Mouse (Mus musculus): Measurements from ENCODE around the gene Man1c1.

Man1c1 gene

DNA sequence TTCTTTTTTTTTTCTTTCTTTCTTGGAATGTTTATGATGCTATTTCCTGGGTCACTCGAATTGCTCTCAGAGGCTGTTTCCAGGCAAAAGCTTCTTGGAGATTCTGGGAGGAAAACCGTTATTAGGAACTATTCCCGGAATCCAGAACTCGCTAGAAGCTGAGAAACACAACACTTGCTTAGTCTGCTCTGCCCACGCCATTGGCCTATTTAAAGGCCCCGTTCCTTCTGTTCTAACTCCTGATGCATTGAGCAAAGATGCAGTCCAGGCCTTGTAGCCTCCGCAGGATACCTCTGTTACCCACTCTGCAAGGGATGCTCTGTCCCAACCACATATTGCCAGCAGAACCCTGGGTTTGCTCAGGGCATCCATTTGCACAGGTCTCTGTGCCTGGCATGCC is 103.3 kb downstream of the Man1c1 start:
- DNase-seq, result no peak

- no peak for DNase-seq
Measured at GRCm38 (mm10) chr4:134600060-134600459, 104.0 kb downstream of the Man1c1 start.

DNA sequence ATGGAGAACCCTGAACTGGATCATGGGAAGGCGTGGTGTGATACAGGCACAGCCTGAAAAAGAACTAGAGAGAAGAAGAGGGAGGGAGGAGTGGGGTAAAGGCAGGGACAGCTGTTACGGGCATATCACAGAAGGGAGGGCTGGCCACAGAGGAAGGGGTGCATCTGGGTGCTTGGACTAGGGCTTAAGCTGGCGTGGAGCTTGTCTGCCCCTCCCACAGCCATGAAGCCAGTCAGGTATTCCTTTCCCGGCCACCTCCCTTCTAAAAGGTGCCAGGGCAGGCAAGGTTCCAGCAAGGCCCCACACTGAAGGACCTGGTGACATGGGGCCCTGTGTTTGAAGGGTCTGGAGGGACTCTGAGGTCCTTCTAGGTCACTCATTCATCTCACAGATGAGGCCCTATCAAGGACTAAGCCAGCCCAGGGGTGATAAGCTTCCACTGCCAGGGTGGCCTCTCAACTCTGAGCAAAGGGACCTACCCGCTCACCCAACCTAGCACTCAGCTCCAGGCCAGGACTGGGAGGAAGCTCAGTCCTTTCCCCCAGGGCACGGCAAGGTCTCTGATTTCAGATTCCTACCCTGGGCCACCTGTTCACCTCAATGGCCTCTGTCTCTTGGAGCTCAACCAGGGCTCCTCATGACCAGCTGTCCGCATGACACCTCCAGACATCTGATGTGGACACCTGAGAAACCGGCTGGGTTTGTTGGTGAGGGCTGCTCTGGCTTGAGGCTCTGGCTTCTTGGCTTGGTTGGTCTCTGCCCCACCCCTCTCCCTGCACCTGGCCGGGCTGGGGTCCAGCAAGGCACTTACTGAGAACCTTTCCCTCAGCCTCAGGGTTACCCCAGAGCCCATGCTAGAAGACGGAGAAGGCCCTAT is 107.0 kb downstream of the Man1c1 start:
- DNase-seq, result no peak

DNA sequence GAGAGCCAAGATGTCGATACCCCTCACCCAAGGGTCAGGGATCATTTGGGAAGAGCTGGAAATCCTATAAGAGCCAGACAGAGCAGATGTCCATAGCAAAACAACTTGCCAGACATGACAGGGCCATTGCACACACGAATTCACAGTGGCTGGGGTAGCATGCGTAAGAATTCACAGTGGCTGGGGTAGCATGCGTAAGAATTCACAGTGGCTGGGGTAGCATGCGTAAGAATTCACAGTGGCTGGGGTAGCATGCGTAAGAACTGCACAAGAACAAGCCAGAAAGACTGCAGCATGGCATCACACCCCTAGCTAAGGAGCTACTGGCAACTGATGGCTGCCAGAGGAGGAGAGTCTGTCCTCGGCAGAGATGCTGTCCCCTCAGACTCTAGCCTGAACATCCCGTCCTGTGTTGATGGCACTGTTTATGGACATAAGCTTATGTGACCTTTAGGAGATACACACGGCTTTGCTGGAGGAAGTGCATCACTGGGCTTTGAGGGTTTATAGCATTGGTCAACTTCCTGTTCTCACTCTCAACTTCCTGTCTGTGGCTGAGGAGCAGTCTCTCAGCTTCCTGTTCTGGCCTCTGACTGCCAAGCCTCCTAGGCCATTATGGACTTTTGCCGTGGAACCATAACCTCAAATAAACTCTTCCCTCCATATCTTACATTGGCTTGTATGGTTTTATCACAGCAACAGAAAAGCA is 109.2 kb downstream of the Man1c1 start:
- no peak for DNase-seq

DNA sequence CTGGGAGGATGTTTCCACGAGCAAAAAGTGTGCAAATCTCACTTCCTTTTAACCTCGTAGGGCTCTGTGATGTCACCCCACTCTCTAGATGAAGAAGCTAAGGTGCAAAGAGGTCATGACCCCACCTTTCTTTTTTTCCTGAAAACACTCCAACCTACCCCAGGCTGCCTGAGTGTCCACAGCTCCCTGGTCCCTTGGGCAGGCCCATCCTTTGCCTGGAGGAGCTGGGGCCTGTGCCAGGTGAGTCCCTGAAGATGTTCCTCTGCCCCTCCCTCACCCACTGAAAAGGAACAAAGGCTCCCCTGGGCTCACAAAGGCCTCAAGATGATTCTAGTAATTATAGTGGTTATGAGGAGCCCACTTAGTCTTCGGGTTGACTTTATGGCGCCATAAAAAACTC is 111.6 kb downstream of the Man1c1 start:
- no peak for DNase-seq

DNA sequence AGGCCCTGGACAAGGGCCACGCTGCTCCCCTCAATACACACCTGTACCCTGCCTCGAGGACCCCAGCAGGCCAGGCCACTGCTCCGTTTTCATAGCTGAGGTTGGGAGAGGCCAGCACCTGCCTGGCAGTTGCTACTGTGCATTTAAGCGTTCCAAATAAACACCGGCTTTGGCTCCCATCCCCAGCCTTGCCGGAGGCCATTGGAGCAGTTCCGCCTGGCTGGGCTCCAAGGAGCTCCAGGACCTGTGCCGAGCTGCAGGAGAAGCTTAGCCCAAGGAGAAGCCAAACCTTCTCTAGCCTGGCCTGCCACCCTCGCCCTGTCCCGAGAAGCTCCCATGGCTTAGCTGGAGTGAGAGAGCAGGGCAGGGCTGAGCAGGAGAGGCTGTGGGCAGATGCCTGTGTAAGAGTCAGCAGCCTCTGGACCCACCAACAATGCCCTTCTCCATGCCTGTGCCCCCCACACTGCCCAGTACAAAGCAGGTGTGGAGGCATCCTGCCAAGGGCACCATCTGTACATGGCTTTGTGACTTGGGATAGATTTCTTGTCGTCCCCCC is 112.5 kb downstream of the Man1c1 start:
- DNase-seq, result no peak

GRCm38 (mm10) chr4:134590227-134590926 is 113.7 kb downstream of the Man1c1 start:
- peak; percentile 23 for DNase-seq

DNA sequence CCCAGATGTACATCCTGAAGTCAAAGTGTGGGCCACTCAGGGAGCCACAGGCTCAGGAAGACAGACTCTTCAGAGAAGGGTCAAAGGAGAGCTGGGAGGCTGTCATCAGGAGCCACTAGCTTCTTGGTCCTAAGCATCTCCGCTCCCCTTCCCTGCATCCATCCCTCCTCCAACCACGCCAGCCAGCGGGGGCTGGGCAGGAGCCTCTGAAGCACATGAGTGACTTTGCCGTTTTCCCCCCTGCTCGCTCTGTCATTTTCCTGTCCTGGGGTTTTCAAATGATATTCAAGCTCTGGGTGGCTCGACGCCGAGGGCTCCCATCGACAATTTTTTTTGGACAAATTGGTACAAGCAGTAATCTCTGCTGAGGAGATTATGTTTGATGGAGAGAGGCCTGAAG is 114.3 kb downstream of the Man1c1 start:
- no peak for DNase-seq

DNA sequence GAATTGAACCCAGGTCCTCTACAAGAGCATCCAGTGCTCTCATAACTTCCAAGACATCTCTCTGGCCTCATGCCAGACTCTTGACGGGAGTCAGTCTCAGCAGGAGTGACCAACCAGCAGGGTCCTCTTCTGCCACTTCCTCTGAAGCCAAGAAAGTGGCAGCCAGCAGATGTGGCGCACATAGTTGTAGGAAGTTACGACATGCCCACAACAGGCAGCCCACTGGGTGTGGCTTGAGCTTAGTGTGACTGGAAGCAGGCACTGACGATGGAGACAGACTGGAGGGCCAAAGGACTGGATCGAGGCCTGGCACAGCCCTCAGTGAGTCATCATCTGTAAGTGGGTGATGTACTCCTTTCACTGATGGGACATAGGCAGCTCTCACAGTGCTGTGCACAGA is 115.1 kb downstream of the Man1c1 start:
- no peak for DNase-seq

- no peak for DNase-seq
Measured at GRCm38 (mm10) chr4:134588287-134588686, 115.8 kb downstream of the Man1c1 start.

- DNase-seq, result no peak
Measured at GRCm38 (mm10) chr4:134587636-134588197, 116.4 kb downstream of the Man1c1 start.

GRCm38 (mm10) chr4:134586631-134587030 is 117.5 kb downstream of the Man1c1 start:
- no peak for DNase-seq

DNA sequence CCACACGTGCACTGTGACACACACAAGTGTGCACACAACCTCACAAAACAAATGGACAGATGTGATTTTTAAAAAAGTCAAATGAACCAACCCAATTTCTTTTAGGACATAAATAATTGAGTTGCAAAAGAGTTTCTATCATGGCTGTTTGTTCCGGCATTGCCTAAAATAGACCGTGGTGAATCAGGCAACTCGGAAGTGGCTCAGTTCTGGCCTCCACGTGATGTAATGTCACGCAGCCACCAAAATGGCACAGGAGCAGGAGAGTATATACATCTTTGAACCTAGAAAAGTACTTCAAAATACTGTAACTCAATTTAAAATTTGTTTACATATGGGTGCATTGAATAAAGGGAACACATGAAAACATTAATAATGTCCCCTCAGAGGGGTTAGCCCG is 118.0 kb downstream of the Man1c1 start:
- DNase-seq, result no peak

- DNase-seq, result peak; percentile 57
Measured at GRCm38 (mm10) chr4:134583513-134583912, 120.6 kb downstream of the Man1c1 start.

DNA sequence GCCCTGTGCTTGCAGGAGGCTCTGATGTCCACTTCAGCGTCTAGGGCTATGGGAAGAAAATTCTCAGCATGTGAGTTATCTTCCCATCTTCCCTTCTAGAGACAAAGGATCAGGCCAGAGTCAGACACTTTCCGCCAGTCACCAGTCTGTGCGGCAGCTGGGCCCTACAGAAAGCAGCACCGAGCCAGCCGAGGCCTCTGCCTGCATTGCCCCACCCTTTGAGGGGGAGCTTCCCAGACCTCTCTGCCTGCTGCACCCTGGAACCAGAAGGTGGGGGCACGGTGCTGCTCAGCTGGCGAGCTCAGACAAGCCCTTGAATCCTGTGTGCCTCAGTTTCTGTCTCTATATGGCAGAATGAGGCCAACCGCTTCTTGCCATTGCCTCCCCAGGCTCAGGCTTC is 122.7 kb downstream of the Man1c1 start:
- no peak for DNase-seq

DNA sequence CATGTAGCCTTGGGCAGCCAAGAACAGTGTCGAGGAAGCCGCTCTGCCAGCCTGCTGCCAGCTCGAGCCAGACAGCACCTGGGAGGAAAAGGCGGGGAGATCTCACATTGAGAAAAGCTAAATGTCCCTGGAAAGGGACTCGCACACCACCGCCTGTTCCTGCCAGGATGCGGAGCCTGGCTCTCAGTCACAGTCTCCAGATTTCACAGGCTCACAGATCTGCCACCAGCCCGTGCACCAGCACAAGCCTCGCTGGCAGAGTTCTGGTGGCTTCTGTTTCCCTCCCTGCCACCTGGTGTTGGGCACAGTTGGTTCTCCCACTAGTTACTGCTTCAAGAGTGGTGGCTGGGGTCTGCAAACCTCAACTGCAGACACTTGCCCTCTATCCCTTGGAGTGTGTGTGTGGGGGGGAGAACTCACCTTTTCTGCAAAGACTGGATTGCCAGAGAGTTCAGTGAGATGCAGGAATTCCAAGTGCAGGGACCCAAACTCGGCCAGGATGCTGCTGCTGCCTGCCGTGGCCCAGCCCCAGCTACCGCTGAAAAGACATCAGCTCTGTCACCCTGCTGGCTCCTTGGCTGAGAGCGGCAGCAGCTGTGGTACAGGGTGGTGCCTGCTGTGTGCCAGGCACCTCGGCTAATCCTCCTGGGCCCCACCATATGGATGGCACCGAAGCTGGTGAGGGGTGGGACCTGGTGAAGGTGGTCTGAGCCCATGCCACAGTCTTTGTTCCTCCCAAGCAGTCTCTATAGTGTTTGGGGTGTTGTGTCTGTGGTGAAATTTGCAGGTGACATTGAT is 123.5 kb downstream of the Man1c1 start:
- no peak for DNase-seq

GRCm38 (mm10) chr4:134579620-134580019 is 124.5 kb downstream of the Man1c1 start:
- DNase-seq, result no peak

GRCm38 (mm10) chr4:134579212-134579611 is 124.9 kb downstream of the Man1c1 start:
- DNase-seq, result no peak

- DNase-seq, result no peak
Measured at GRCm38 (mm10) chr4:134578407-134578806, 125.7 kb downstream of the Man1c1 start.

- no peak for DNase-seq
Measured at GRCm38 (mm10) chr4:134577281-134577680, 126.8 kb downstream of the Man1c1 start.

DNA sequence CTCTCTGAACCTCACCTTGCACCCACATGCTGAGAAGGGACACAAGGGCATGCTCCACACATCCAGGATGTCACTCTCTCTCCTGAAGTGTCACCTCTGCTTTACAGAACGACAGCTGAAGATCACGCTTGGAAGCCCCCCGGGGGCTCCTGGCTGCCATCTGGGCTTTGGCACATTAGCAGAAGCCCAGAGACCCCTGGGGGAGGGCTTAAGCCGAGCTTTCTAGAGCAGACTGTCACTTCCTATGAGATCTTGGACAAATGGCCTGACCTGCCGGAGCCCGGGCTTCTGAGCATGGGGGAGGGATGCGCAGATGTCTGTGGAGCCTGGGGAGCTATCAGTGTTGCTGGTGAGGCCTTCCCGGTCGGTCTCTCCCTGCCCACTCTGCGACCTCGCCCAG is 128.6 kb downstream of the Man1c1 start:
- no peak for DNase-seq

All from thymus, postnatal 14 days (tissue).